Mouse (Mus musculus): ENCODE data around the gene Cplx3.
A peak's percentile ranks its signal among the peaks of the same experiment; 100 is the strongest.

Gene Cplx3

GRCm38 (mm10) chr9:57601353-57601706, 4.8 kb downstream of the Cplx3 start:
- DNase-seq (ENCODE audit: low spot score in 2 of 2) = no peak

GRCm38 (mm10) chr9:57600620-57601352, 5.3 kb downstream of the Cplx3 start:
- no peak for DNase-seq (ENCODE audit: low spot score in 2 of 2)

GRCm38 (mm10) chr9:57598851-57599563, 7.1 kb downstream of the Cplx3 start:
- no peak for DNase-seq (ENCODE audit: low spot score in 2 of 2)

- no peak for DNase-seq (ENCODE audit: low spot score in 2 of 2)
These were observed 8.1 kb downstream of the Cplx3 start for GRCm38 (mm10) chr9:57597929-57598382.

- no peak for DNase-seq (ENCODE audit: low spot score in 2 of 2)
These were observed 8.8 kb downstream of the Cplx3 start for GRCm38 (mm10) chr9:57597265-57597664.

- DNase-seq (ENCODE audit: low spot score in 2 of 2) = no peak
These were observed 11.9 kb downstream of the Cplx3 start for GRCm38 (mm10) chr9:57594174-57594509.

GRCm38 (mm10) chr9:57593454-57594173, 12.5 kb downstream of the Cplx3 start:
- DNase-seq (ENCODE audit: low spot score in 2 of 2) = no peak

- DNase-seq (ENCODE audit: low spot score in 2 of 2) = no peak
These were observed 15.4 kb downstream of the Cplx3 start for GRCm38 (mm10) chr9:57590726-57591125.

- DNase-seq (ENCODE audit: low spot score in 2 of 2) = peak; percentile 75 to 84
These were observed 16.6 kb downstream of the Cplx3 start, which contains the start of gene Ulk3 for GRCm38 (mm10) chr9:57589224-57590126. Gene Ulk3, plus strand, starts transcription at chr9:57589452.

- DNase-seq (ENCODE audit: low spot score in 2 of 2) = no peak
These were observed 21.1 kb downstream of the Cplx3 start for GRCm38 (mm10) chr9:57584991-57585390.

- no peak for DNase-seq (ENCODE audit: low spot score in 2 of 2)
These were observed 28.8 kb downstream of the Cplx3 start for GRCm38 (mm10) chr9:57577144-57577849.

GRCm38 (mm10) chr9:57575577-57575976, 30.5 kb downstream of the Cplx3 start:
- no peak for DNase-seq (ENCODE audit: low spot score in 2 of 2)

- no peak for DNase-seq (ENCODE audit: low spot score in 2 of 2)
These were observed 31.7 kb downstream of the Cplx3 start for GRCm38 (mm10) chr9:57574397-57574796.

GRCm38 (mm10) chr9:57568500-57568899, 37.6 kb downstream of the Cplx3 start:
- no peak for DNase-seq (ENCODE audit: low spot score in 2 of 2)

GRCm38 (mm10) chr9:57566846-57567245, 39.2 kb downstream of the Cplx3 start:
- DNase-seq (ENCODE audit: low spot score in 2 of 2) = no peak

GRCm38 (mm10) chr9:57565741-57566221, 40.3 kb downstream of the Cplx3 start:
- DNase-seq (ENCODE audit: low spot score in 2 of 2) = no peak

- DNase-seq (ENCODE audit: low spot score in 2 of 2) = no peak
These were observed 41.5 kb downstream of the Cplx3 start for GRCm38 (mm10) chr9:57564609-57565008.

- peak in 1 of 2 experiments; percentile 18 for DNase-seq (ENCODE audit: low spot score in 2 of 2)
These were observed 43.1 kb downstream of the Cplx3 start for GRCm38 (mm10) chr9:57562896-57563372.

GRCm38 (mm10) chr9:57561711-57562099, 44.4 kb downstream of the Cplx3 start:
- no peak for DNase-seq (ENCODE audit: low spot score in 2 of 2)

GRCm38 (mm10) chr9:57560861-57561710, 45.0 kb downstream of the Cplx3 start, which contains the start of gene Scamp2:
Gene Scamp2, plus strand, starts transcription at chr9:57560943.
- peak; percentile 89 to 96 for DNase-seq (ENCODE audit: low spot score in 2 of 2)

All from urinary bladder, adult 18-20 months (tissue).